Mouse (Mus musculus) CH12.LX (cell line): Measurements from ENCODE around the gene Lonp2. TPM values are rescaled to one million over a fixed set of nuclear protein-coding genes. Genes with fewer than 3 reads are reported as not detected.

Source experiments
- DNase-seq: peaks from one replicate; pipeline ENCODE4 v3.0.0-alpha.2; 2013; ENCODE audit errors: extremely low read depth
- H3K27ac ChIP-seq: 2 replicates; pipeline ENCODE4 v1.5.1; 2012; ENCODE audit warnings: low read depth, mild to moderate bottlenecking, control low read depth, moderate library complexity; ENCODE audit not compliant: insufficient read depth
- H3K27me3 ChIP-seq: replicated peaks from 2 replicates; pipeline ENCODE3; 2012; ENCODE audit warnings: inconsistent platforms
- H3K36me3 ChIP-seq, 2 experiments: replicated peaks in 1 of 2; 2 replicates each; pipeline versions ENCODE3 to v1.6.1; 2012; ENCODE audit warnings: inconsistent platforms in 1 of 2, low read length in 1 of 2, mild to moderate bottlenecking in 1 of 2, mixed read lengths in 1 of 2, moderate library complexity in 1 of 2; ENCODE audit not compliant: control insufficient read depth in 1 of 2, insufficient read depth in 1 of 2
- H3K4me1 ChIP-seq, 2 experiments: 2 replicates each; pipeline ENCODE4 v1.6.1; 2012; ENCODE audit warnings: inconsistent platforms in 1 of 2, moderate library complexity in 1 of 2; ENCODE audit not compliant: insufficient read depth in 2 of 2, control insufficient read depth in 1 of 2
- H3K4me2 ChIP-seq: 2 replicates; pipeline ENCODE4 v1.6.1; 2012; ENCODE audit warnings: low read depth, mild to moderate bottlenecking, control low read depth; ENCODE audit not compliant: poor library complexity, insufficient read depth, severe bottlenecking
- H3K4me3 ChIP-seq, 3 experiments: fragments of 150-350 bp in 1 of 3; sonication (generic) in 1 of 3; replicated peaks in 1 of 3; 2 replicates each; pipeline versions ENCODE3 to v1.5.1; 2011 to 2012; ENCODE audit warnings: low read depth in 2 of 3, low read length in 2 of 3, mild to moderate bottlenecking in 2 of 3, moderate library complexity in 2 of 3, control low read depth in 1 of 3, improper control_type of control experiment in 1 of 3, inconsistent platforms in 1 of 3, mixed read lengths in 1 of 3; ENCODE audit not compliant: poor library complexity in 1 of 3
- H3K79me2 ChIP-seq: replicated peaks from 2 replicates; pipeline ENCODE4 v1.6.1; 2012; ENCODE audit warnings: mild to moderate bottlenecking, moderate library complexity; ENCODE audit not compliant: control insufficient read depth, poor library complexity, insufficient read depth, severe bottlenecking; ENCODE audit errors: extremely low read depth
- H3K9ac ChIP-seq: 2 replicates; pipeline ENCODE4 v1.6.1; 2012; ENCODE audit warnings: low read depth, mild to moderate bottlenecking, control low read depth, moderate library complexity; ENCODE audit not compliant: insufficient read depth
- H3K9me3 ChIP-seq: replicated peaks from 2 replicates; pipeline ENCODE3; 2012; ENCODE audit warnings: low read length, inconsistent platforms, mixed read lengths
- BHLHE40 ChIP-seq: IDR thresholded peaks from 2 replicates; pipeline ENCODE4 v1.6.1; 2011; ENCODE audit warnings: mild to moderate bottlenecking, low read depth, low read length, improper control_type of control experiment
- CHD2 ChIP-seq: IDR thresholded peaks from 2 replicates; pipeline ENCODE4 v1.6.1; 2011; ENCODE audit warnings: low read length, improper control_type of control experiment
- CTCF ChIP-seq, 2 experiments: IDR thresholded peaks in 1 of 2; conservative IDR thresholded peaks in 1 of 2; 2 replicates each; pipeline ENCODE4 v1.5.1; 2011 to 2012; ENCODE audit warnings: low read depth in 2 of 2, low read length in 2 of 2, improper control_type of control experiment in 1 of 2, inconsistent platforms in 1 of 2, mild to moderate bottlenecking in 1 of 2, moderate library complexity in 1 of 2
- E2F4 ChIP-seq: IDR thresholded peaks from 2 replicates; pipeline ENCODE4 v1.6.1; 2011; ENCODE audit warnings: low read depth, low read length, improper control_type of control experiment; ENCODE audit not compliant: insufficient replicate concordance
- ELF1 ChIP-seq: IDR thresholded peaks from 2 replicates; pipeline ENCODE4 v1.6.1; 2014; ENCODE audit warnings: low read depth, mild to moderate bottlenecking, inconsistent platforms, low read length, improper control_type of control experiment
- EP300 ChIP-seq: IDR thresholded peaks from 2 replicates; pipeline ENCODE4 v1.6.1; 2011; ENCODE audit warnings: low read length, improper control_type of control experiment
- ETS1 ChIP-seq: conservative IDR thresholded peaks from 2 replicates; pipeline ENCODE4 v1.6.1; 2012; ENCODE audit warnings: low read depth, mild to moderate bottlenecking, inconsistent platforms, low read length, improper control_type of control experiment, moderate library complexity
- GABPA ChIP-seq: IDR thresholded peaks from 2 replicates; pipeline ENCODE4 v1.6.1; 2012; ENCODE audit warnings: low read depth, low read length, improper control_type of control experiment, inconsistent platforms; ENCODE audit not compliant: insufficient replicate concordance
- HCFC1 ChIP-seq: IDR thresholded peaks from 2 replicates; pipeline ENCODE4 v1.6.1; 2012; ENCODE audit warnings: low read depth, mild to moderate bottlenecking, inconsistent platforms, low read length, improper control_type of control experiment
- IRF4 ChIP-seq: IDR thresholded peaks from 2 replicates; pipeline ENCODE4 v1.6.1; 2014; ENCODE audit warnings: low read depth, mild to moderate bottlenecking, inconsistent platforms, low read length, improper control_type of control experiment
- KAT2A ChIP-seq: IDR thresholded peaks from 2 replicates; pipeline ENCODE4 v1.6.1; 2012; ENCODE audit warnings: low read length, improper control_type of control experiment, inconsistent platforms; ENCODE audit not compliant: insufficient replicate concordance
- MAFK ChIP-seq: IDR thresholded peaks from 2 replicates; pipeline ENCODE4 v1.6.1; 2011; ENCODE audit warnings: low read length, improper control_type of control experiment; ENCODE audit not compliant: insufficient replicate concordance
- MAX ChIP-seq: IDR thresholded peaks from 2 replicates; pipeline ENCODE4 v1.6.1; 2011; ENCODE audit warnings: low read length, improper control_type of control experiment
- MAZ ChIP-seq: IDR thresholded peaks from 2 replicates; pipeline ENCODE4 v1.6.1; 2012; ENCODE audit warnings: low read depth, mild to moderate bottlenecking, inconsistent platforms, low read length, improper control_type of control experiment, moderate library complexity
- MXI1 ChIP-seq: IDR thresholded peaks from 2 replicates; pipeline ENCODE4 v1.6.1; 2011; ENCODE audit warnings: mild to moderate bottlenecking, low read depth, low read length, improper control_type of control experiment
- MYC ChIP-seq: IDR thresholded peaks from 2 replicates; pipeline ENCODE4 v1.6.1; 2011; ENCODE audit warnings: low read depth, mild to moderate bottlenecking, improper control_type of control experiment, low read length
- NELFE ChIP-seq: IDR thresholded peaks from 2 replicates; pipeline ENCODE4 v1.6.1; 2011; ENCODE audit warnings: low read depth, low read length, improper control_type of control experiment
- PAX5 ChIP-seq: IDR thresholded peaks from 2 replicates; pipeline ENCODE4 v1.6.1; 2012; ENCODE audit warnings: low read length, inconsistent platforms, mixed read lengths
- POLR2A ChIP-seq: IDR thresholded peaks from 2 replicates; pipeline ENCODE4 v1.6.1; 2011; ENCODE audit warnings: low read depth, mild to moderate bottlenecking, improper control_type of control experiment, low read length
- TBP ChIP-seq: conservative IDR thresholded peaks from 2 replicates; pipeline ENCODE4 v1.6.1; 2011; ENCODE audit warnings: low read depth, low read length, improper control_type of control experiment
- TCF12 ChIP-seq: IDR thresholded peaks from 2 replicates; pipeline ENCODE4 v1.6.1; 2014; ENCODE audit warnings: low read depth, mild to moderate bottlenecking, inconsistent platforms, low read length, improper control_type of control experiment
- UBTF ChIP-seq: IDR thresholded peaks from 2 replicates; pipeline ENCODE4 v1.6.1; 2012; ENCODE audit warnings: low read depth, mild to moderate bottlenecking, inconsistent platforms, low read length, improper control_type of control experiment, moderate library complexity
- ZC3H11A ChIP-seq: IDR thresholded peaks from 2 replicates; pipeline ENCODE4 v1.6.1; 2012; ENCODE audit warnings: low read depth, mild to moderate bottlenecking, inconsistent platforms, low read length, improper control_type of control experiment
- ZMIZ1 ChIP-seq: IDR thresholded peaks from 2 replicates; pipeline ENCODE4 v1.6.1; 2012; ENCODE audit warnings: low read depth, mild to moderate bottlenecking, inconsistent platforms, low read length, improper control_type of control experiment
- dilution Hi-C: fragments of 300-500 bp; cut with MboI; formaldehyde crosslinking; loops from 2 replicates; pipeline ENCODE4 v1.14.3; 2020; ENCODE audit warnings: low sequenced_read_pairs; ENCODE audit not compliant: extremely low pct_unique_long_range_greater_than_20kb, extremely low pct_ligation_motif_present
- in situ Hi-C: fragments of 300-500 bp; cut with MboI; formaldehyde crosslinking; loops from 3 replicates; pipeline ENCODE4 v1.14.3; 2019; ENCODE audit warnings: low sequenced_read_pairs, low pct_ligation_motif_present, low pct_unique_long_range_greater_than_20kb, mixed read lengths
- polyA plus RNA-seq: library from polyadenylated mRNA; unstranded; fragments of >175 nt; gene quantifications from 2 replicates; pipeline ENCODE4 v1.2.1, GENCODE M21; 2012; ENCODE audit warnings: low read depth; ENCODE audit not compliant: insufficient read length
- total RNA-seq, 2 experiments: library from RNA; depleted of rRNA; stranded (reverse); fragments of 300-350 nt in 1 of 2; fragments of >200 nt in 1 of 2; gene quantifications; 2 replicates each; pipeline ENCODE4 v1.2.3; 2012 to 2014

The Lonp2 gene
- total and polyA plus RNA-seq, 3 experiments: 25.6 to 27.8 (median 26.4) TPM

DNA sequence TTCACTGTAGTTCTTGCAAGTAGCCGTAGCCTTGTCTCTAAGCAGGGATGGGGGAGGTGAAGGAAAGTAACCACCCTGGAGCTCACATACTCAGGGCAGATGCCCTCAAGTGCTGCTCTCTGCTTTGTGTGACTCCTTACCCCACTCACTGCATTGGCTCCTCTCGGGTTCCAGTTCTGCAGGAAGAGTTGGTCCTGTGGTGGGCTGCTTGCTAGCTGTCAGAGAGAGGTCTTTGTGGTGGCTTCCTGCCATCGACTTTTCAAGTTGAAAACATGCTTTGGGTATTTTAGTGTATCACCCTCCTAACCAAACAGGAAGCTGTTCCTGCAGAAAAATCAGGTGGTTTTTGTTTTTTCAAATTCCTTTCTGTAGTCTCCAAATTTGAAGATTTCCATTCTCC is 62.8 kb downstream of the Lonp2 start:
- Histone ChIP-seq H3K9ac (no peak overlapping the region), H3K9me3 (no peaks in the 10 kb centered on the region), H3K27ac (no peak overlapping the region), H3K4me3 (no peak overlapping the region), H3K27me3 (no peaks in the 10 kb centered on the region), H3K4me2 (no peak overlapping the region), H3K4me1 (no peaks in the 10 kb centered on the region), H3K36me3 (peaks cover 0 to 34% of the 10 kb centered on the region in 2 experiments), H3K79me2 (no peaks in the 10 kb centered on the region)
- DNase-seq: no peak
- no peak for TF ChIP-seq MYC
- TF ChIP-seq ZC3H11A: no peak
- TF ChIP-seq TCF12: no peak
- no peak for TF ChIP-seq CHD2
- no peak for TF ChIP-seq KAT2A
- TF ChIP-seq TBP: no peak
- no peak for TF ChIP-seq POLR2A
- TF ChIP-seq NELFE: no peak
- TF ChIP-seq BHLHE40: no peak
- TF ChIP-seq PAX5: no peak
- TF ChIP-seq MAX: no peak
- TF ChIP-seq IRF4: no peak
- no peak for TF ChIP-seq CTCF (conservative IDR thresholded peaks at IDR 0.05 in 1 of 2, IDR thresholded peaks at IDR 0.05 in 1 of 2; ENCODE audit: low read depth in 2 of 2, low read length in 2 of 2)
- dilution Hi-C loops: no loop called here
- in situ Hi-C loops: no loop called here

DNA sequence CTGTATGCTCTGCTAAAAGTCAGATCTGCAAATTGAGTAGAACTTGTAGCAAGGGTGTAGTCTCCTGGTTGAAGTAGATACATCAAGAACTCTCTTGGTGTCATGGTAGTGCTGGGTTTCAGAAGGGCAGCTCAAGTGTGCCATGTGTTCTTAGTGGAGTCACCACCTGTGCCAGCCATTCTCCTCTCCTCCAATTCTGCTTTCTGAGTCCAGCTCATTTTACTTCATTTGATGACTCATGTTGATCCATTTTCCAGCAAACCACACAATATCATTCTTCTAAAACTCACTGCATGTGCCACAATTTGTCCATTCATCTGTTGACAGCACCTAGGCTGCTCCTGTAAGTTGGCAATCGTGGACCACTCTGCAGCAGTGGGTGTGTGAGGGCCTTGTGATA is 68.3 kb downstream of the Lonp2 start:
- in situ Hi-C loops: no loop called here
- peaks cover 0 to 48% of the 10 kb centered on the region in 2 experiments for H3K36me3 ChIP-seq
- dilution Hi-C loops: no loop called here

More for the DNA sequence above, 68.3 kb downstream of the Lonp2 start:
- Histone ChIP-seq H3K27ac (no peak overlapping the region), H3K79me2 (no peaks in the 10 kb centered on the region), H3K4me3 (no peak overlapping the region), H3K4me2 (no peak overlapping the region), H3K9ac (no peak overlapping the region), H3K27me3 (no peaks in the 10 kb centered on the region), H3K9me3 (no peaks in the 10 kb centered on the region), H3K4me1 (no peaks in the 10 kb centered on the region)
- no peak for DNase-seq
- TF ChIP-seq EP300 (no peak), ELF1 (no peak), POLR2A (no peak), MXI1 (no peak), MAFK (no peak), ZMIZ1 (no peak), MAX (no peak), PAX5 (no peak), E2F4 (no peak), KAT2A (no peak), GABPA (no peak), MYC (no peak), HCFC1 (no peak), BHLHE40 (no peak), MAZ (no peak), ETS1 (no peak), TBP (no peak), UBTF (no peak), CHD2 (no peak)
